Mouse (Mus musculus) gastrocnemius, postnatal 4 days (tissue): ENCODE measurements around the gene Ube2d2b. TPM values are rescaled to one million over a fixed set of nuclear protein-coding genes. Genes with fewer than 3 reads are reported as not detected.

ENCODE experiments used
- DNase-seq, 2 experiments: peaks; one replicate each; pipeline ENCODE4 v3.0.0; 2021 to 2022; ENCODE audit warnings: low spot score in 2 of 2, mixed read lengths in 2 of 2
- long read RNA-seq, 2 experiments: library from polyadenylated mRNA; stranded (forward); transcript quantifications; one replicate each; pipeline ENCODE4 v2.0.0; 2021
- total RNA-seq, 2 experiments: library from RNA; stranded (reverse); gene quantifications; 2 replicates each; pipeline ENCODE4 v1.2.3; 2021

Gene Ube2d2b
- not detected for total RNA-seq
- long read RNA-seq, experiment 1, result 0 reads
- long read RNA-seq, experiment 2, partial matches to known transcripts, result 0 of 1 reads
- long read RNA-seq, experiment 2, other reads (novel, unspliced or antisense), result 0 of 1 reads

DNA sequence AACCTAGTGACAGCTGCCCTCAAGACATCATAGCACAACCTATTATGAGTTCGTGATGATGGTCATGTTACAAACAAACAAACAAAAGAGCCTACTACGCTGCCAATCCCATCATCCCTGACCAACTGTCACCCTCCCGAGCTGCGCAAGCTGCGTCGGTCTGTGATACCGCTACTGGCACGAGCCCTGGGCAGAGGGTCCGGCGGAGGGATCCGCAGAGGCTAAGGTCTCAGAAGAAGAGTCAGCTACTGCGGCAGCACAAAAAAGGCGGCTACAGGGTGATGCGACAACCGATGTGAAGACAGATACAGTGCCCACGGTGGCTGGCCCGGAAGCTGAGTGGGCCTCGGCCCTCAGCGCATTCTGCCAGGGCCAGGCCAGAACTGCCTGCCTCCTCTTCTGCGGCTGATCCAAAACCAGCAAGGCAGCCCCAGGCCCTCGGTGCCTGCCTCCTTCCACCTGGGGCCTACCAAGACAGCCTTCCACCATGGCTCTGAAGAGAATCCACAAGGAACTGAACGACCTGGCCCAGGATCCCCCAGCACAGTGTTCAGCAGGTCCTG, at the start of gene Ube2d2b:
TSS of gene Ube2d2b (plus strand) at position 102 of the 563 bp plus-strand sequence.
- DNase-seq, result no peak

DNA sequence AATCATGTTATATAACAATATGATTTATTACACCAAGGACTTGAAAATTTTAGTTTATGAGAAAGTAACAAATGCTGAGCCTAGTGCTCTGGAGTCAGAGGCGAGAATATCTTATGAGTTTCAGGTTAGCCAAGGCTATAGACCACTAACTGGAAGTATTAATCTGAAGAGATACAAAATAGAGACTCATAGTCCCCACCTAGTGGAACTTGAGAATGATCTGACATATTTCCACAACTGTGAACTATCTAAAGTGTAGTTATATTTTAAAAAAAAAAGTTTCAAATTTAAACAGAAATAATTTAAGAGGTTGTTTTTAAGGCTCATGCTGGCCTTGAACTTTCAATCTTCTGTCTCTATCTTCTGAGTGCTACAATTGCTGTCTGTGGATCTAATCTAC, 47.5 kb upstream of the Ube2d2b start:
- DNase-seq, result no peak

DNA sequence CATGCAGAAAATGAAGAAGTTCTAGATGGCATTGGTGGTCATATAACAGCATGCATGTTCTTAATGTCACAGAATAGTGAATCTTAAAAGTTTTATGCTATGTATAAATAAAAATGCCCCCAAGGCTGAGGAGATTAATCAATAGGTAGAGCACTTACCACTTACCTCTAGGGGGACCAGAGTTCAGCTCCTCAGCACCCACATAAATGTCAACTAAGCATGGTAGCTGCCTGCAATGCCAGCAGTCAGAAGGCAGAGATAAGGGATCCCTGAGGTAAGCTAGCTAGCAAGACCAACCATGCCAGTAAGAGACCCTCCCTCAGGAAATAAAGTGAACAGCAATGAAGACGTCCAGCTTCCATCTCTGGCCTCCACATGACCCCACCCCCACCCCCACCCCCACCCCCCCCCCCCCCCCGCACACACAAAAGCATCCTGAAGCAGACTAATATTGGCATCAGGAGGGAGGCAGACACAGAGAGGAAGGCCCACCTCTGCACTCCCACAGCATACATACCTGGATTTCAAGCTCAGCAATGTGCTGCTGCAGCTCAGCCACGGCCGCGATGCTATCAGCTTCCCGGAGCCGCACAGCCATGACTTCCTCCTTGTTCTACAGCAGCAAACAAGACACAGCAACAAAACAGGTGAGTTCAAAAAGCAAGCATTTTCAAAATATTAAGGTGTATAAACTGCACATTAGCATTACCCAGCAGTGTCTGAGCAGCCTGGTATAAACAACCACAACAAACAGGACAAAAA, 42.0 kb upstream of the Ube2d2b start:
- DNase-seq, result no peak

DNA sequence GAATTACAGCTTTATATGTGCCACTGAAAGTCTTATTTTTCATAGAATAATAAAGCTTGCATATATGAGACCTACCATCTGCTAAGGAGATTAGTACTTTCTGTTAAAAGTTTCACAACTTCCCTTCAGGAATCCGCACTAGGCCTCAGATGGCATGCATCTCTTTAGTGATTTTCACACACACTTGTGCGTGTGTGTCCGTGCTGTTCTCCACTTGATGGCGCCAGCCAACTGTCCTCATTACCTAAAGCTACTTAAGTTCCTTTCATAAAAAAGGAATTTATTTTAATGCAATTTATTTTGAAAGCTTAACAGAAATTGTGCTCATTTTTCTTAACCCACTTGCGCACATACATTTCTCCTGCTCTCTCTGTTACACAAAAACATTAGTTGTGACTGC, 40.4 kb upstream of the Ube2d2b start:
- DNase-seq, result no peak

DNA sequence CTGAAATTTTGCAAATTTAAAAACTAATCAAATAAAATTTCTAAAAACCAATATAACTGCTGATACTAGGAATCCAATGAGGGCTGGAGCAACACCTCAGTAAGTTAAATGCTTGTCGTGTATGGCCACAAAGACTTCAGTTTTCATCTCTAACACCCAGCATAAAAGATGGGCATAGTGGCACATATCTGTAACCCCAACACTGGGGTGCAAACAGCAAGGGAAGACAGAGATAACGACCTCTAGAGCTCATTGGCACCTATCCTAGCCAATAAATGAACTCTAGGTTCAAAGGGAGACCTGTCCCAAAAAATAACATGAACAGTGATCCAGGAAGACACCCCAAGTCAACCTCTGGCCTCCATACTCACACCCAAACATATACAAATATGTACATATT, 37.9 kb upstream of the Ube2d2b start:
- DNase-seq, result no peak

DNA sequence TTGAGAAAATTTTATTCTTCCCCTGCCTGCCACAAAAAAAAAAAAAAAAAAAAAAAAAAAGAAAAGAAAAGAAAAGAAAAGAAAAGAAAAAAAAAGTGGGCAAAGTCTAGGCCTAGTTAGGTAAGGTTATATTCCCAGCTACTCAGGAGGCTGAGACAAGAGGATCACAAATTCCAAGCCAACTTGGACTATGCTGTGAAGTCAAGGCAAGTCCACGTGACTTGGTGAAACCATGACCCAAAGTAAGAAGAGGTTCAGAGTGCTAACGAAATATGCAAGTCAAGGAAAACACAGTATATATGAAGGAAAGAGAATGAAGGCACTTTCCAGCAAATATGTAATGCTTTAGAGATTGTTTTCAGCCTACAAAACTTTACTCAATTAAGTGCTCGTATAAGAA, 37.4 kb upstream of the Ube2d2b start:
- no peak for DNase-seq

DNA sequence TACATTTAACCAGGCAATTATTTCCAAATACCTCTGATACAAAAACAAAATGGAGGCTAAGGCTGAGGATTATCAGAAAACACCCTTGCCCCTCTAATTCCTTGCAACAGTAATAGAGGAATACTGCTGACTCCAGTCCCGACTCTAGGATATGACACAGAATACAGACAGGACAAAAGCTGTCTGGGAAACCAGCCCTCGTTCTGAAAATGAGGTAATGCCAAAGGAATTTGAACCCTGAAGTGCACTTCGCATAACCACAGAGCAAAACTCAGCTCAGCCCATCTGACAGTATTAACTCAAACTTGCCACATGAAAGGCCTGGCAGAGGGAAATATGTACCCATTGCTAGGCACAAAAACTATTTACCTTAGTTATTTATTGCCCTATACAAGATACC, 36.6 kb upstream of the Ube2d2b start:
- DNase-seq, result no peak

DNA sequence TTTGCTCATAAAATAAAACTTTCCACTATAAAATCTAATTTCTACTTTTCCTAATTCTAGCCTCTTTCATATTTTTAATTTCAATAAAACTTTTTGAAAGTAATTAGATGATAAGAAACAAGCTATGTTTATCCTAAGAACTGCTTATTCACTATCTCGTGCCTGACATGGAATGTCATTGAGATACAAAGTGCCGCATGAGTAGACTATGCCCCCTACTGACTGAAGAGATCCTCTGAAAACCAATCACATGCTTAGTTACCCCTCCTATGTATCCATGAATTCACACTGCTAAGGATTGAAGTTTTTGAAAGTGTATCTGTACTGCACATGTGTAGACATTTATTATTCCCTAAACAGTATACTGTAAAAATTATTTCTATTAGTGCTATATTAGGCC, 36.0 kb upstream of the Ube2d2b start:
- no peak for DNase-seq

DNA sequence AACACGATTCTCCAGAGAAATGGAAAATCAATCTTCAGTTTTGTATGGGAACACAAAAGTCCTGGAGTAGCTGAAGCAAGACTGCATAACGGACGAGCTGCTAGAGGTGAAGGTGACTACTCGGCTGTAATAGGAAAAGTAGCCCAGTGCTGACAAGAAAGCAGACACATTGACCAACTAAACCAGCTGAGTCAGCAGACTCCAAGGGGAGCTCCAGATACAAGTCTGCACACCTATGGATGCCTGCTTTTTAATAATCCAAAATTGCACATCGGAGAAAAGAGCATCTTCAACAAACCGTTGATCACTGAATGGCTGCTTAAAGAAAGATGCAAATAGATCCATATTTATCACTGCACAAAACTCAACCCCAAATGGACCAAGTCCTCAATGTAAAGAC, 31.6 kb upstream of the Ube2d2b start:
- DNase-seq, result no peak

DNA sequence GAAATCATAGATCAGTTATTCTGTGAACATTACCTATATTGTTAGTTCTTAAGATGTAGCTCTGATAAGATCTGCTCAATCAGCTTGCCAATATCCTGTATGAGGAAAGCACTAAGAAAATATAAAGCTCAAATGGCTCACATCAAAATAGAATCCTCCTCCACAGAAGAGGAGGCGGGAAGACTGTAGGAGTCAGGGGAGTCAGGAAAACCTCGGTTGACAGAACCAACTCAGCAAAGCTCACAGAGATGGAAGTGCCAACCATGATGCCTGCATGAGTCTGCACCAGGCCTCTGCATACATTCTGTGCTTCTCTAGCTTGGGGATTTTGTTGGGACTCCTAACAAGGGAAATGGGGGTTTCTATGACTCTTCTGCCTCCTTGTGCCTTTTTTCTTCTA, 28.7 kb upstream of the Ube2d2b start:
- no peak for DNase-seq

DNA sequence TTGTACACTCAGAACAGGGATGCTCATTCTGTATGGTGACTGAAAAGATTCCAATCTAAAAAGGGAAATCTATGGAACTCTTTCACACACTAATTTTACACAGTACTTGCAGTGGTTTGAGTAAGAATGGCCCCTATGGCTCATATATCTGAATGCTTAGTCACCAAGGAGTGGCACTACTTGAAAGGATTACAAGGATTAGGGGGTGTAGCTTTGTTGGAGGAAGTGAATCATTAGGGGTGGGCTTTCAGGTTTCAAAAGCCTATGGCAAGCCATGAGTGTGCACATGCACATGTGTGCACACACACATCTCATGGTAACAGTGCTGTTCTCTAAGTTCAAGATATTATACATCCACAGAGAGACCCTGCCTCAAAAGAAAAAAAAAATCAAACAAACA, 27.3 kb upstream of the Ube2d2b start:
- no peak for DNase-seq

DNA sequence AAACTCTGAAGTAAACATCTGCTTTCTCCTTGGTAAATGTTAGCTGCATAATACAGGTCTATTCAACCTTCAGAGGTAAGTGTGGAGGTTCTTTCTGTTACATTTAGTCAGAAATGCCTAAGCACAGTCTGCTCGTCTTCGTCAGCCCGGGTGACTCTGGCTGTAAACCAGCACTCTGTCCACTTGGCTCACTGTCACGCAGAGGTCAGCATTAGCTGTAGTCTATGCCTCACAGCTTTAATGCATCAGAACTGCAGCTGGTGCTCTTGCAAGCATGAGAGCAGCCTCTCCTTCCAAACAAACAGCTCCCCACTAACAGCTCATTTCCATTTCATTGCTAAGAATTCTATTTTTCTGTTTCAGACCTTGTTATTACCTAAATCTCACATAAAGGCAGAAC, 22.4 kb upstream of the Ube2d2b start:
- DNase-seq, result peak in 1 of 2 experiments; percentile 14

DNA sequence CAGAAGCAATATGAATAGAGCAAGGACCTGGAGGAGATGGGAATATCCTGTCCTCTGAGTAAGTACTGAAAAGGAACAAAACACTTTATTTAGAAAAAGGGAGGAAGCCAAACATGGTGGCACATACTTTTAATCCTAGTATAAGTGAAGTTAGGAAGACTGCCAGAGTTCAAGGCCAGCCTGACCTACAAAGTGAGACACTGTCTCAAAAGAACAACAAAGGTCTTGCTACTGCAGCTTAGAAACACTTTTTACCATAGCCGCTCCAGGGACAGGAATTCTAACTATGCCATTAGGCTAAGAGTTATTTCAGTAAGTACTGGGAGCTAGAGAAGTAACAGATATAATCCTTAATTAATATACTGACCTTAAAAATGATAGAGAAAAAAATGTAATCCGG, 15.2 kb upstream of the Ube2d2b start:
- DNase-seq, result no peak

DNA sequence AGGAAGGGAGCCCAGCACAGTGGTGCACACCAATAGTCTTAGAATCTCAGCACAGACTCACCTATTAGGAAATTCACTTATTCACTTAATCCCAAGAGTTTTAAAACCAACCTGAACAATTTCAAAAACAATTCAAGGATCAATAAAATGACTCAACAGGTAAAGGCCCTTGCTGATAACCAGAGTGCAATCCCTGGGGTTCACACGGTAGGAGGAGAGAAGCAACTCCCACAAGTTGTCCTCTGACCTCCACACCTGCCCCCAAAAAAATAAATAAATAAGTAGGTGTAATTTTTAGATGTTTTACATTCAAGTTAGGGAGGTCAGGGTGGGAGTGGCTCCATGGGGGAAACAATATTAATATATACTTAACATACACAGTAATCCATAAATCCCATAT, 7.4 kb upstream of the Ube2d2b start:
- no peak for DNase-seq

DNA sequence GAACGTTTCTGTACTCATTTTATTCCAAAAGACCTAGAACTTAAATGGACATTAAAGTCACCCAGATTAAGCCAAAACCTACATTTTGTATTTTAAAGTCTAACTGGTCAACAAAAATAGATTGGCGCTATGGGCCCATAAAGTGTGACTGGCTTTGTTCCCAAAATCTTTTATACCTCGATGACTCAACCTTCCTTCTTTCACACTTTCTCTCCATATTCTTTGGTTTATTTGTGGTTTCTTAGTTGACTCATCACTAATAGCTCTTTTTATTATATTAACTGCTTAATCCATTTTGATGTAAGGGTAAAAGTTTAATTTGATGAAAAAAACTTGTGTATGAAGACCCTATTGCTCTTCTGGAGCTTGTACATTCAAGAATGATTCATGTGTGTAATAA, 1.5 kb downstream of the Ube2d2b start:
- DNase-seq, result no peak

DNA sequence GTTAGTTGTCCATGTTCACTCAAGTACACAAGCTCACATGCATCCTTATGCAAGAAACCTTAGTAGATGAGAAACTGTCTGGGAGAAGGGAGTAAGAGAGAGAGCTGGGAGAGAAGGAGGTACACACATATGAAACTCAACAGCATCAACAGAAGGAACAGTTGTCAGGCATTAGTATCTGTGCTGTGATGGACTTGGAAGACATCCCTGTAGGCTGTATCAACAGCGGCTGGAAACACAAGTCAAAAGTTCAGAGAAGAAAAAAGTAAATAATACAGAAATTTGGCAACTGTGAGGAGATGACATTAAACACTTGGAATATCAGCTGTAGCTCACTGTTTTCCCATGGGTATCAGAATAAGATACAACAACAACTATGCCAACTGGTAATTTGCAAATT, 4.4 kb downstream of the Ube2d2b start:
- DNase-seq, result no peak

DNA sequence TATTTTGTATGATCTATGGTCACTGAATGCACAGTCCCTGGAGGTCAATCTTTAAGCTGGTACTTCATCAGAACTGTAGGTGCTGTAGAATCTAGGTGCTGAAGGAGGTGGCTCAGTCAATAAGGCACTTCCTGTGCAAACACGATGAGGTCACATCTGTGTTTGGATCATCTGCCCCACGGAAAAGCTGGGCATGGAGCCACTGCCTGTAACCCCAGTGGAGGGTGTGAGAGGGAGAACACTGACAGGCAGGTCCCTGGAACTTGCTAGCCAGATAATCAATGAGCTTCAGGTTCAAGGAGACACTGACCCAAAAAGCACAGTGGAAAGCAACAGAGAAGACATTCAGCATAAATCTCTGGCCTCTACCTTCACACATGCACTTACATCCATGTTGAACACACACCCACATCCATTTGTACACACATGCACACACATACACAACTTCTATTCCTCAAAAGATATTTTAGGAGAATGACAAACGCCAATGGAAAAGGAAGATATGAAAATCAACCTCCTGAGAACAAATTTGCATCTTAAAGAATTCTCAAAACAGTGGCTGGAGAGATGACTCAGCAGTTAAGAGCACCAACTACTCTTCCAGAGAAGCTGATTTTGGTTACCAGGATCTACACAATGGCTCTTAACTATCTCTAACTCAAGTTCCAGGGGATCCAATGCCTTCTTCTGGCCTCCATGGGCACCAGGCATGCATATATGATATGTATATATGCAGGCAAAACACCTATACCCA, 9.2 kb downstream of the Ube2d2b start:
- DNase-seq, result peak in 1 of 2 experiments; percentile 12

DNA sequence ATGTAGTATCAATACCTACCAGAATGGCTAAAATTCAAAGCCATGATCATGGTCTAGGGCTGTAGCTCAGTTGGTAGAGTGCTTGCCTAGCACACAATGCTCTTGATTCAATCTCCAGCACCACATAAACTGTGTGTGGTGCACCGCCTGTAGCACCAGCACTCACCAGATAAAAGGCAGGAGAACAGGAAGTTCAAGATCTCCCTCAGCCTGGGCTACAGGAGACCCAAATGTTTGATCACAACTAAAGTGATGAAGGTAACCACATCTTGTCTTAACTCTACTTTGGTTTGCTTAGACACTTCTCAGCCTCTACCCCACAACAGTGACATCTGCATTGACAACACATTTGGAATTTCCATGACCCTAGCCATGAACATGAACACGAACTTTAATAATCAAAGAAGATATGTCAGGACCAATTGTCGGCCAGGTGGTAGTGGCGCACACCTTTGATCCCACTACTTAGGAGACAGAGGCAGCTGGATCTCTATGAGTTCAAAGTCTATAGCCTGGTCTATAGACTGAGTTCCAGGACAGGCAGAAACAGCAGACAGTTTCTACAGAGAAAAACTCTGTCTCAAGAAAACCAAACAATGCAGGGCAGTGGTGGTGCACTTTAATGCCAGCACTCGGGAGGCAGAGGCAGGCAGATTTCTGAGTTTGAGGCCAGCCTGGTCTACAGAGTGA, 10.8 kb downstream of the Ube2d2b start:
- no peak for DNase-seq

DNA sequence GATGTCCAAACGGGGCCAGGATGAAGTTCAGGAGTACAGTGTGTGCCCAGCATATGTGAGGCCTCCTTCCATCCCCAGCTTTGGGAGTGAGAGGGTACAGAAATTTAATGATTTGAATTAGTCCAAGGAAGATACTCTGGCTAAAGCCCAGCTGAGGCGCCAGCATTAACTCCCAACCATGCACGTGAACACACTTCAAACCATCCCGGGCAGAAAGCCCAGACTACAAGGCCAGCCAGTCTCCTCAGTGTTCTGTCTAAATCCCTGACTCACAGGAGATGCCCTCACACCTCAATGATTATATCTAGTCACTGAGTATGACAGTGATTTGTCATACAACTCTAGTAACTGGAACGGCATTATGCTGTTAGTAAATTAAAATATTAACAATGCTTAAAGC, 17.4 kb downstream of the Ube2d2b start:
- no peak for DNase-seq

DNA sequence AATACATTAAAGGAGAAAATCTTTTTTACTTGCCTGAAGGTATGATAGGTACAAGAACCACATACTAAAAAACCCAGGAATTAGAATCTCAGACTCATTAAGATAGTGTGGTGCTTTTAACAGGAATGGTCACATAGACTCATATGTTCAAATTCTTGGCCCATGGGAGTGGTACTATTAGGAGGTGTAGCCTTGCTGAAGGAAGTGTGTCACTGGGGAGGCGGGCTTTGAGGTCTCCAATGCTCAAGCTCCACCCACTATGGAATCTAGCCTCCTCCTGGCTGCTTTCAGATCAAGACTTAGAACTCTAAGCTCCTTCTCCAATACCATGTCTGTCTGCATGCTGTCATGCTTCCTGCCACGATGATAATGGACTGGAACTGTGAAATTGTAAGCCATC, 17.9 kb downstream of the Ube2d2b start:
- no peak for DNase-seq

DNA sequence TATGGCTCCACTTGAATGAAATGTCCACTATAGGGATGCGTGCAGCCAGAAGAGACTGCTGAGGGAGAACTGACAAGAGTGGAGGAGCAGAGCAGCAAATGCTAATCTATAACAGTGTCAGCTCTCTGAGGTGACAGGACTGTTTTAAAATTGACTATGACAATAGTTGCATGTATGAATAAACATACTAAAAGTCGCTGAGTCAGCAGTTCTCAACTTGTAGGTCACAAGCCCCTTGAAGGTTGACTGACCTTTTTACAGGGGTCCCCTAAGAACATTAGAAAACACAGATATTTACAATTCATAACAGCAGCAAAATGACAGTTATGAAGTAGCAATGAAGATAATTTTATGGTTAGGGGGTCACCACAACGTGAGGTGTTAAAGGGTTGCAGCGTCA, 19.1 kb downstream of the Ube2d2b start:
- no peak for DNase-seq

DNA sequence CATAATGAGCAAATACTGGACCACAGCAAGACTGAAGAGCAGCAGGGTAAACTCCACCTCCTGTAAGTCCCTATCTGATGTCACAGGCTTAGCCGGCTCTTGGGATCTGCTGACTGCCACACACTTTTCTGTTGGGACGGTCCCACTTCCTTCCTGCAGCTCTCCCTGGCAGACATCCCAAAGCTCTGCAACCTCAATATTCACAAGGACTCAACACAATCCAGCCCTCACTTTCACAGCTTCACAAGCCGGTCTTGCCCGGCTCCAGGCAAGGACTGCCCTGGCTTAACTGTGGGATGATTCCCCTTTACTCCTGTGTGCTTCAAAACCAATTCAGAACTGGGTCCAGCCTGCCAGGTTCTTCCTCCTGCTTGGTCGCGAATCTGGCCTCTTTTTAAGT, 23.9 kb downstream of the Ube2d2b start:
- peak in 1 of 2 experiments; percentile 12 for DNase-seq
